Mouse (Mus musculus) central nervous system, embryonic 18 days (tissue): ENCODE measurements around the gene Tcl1b5. TPM values are rescaled to one million over a fixed set of nuclear protein-coding genes. Genes with fewer than 3 reads are reported as not detected.

Experiments
- polyA plus RNA-seq: library from polyadenylated mRNA; depleted of rRNA; stranded (reverse); fragments of >200 nt; gene quantifications from 2 replicates; pipeline ENCODE4 v1.2.3, GENCODE M21; 2012; rRNA removed

The Tcl1b5 gene
- not detected in 2 replicates for polyA plus RNA-seq

GRCm38 (mm10) chr12:105176044-105176443 lies at the start of gene Tcl1b5:
Gene Tcl1b5, plus strand, starts transcription at chr12:105176344.

GRCm38 (mm10) chr12:105145714-105146113 lies 30.4 kb upstream of the Tcl1b5 start, which contains the start of gene Tcl1b2:
Gene Tcl1b2, plus strand, starts transcription at chr12:105146014.

GRCm38 (mm10) chr12:105159390-105159789 lies 16.8 kb upstream of the Tcl1b5 start, which contains the start of gene Tcl1b1:
Gene Tcl1b1, plus strand, starts transcription at chr12:105159690.

GRCm38 (mm10) chr12:105190743-105191142 lies 14.6 kb downstream of the Tcl1b5 start, which contains the start of gene Tcl1b3:
Gene Tcl1b3, plus strand, starts transcription at chr12:105191043.

GRCm38 (mm10) chr12:105201657-105202056 lies 25.5 kb downstream of the Tcl1b5 start, which contains the start of gene Tcl1b4:
Gene Tcl1b4, plus strand, starts transcription at chr12:105201957.

GRCm38 (mm10) chr12:105222601-105223319 lies 46.6 kb downstream of the Tcl1b5 start, which contains the start of gene Tcl1:
Gene Tcl1, minus strand, starts transcription at chr12:105222793.

Other genes starting within 250 kb of the Tcl1b5 start
- gene Syne3, start 166.5 kb upstream of the Tcl1b5 start, polyA plus RNA-seq: 0.40 TPM in 2 replicates
- gene Glrx5, start 143.7 kb upstream of the Tcl1b5 start, polyA plus RNA-seq: 73.7 and 88.8 TPM in 2 replicates
- gene Tcl1b2, start 30.3 kb upstream of the Tcl1b5 start, polyA plus RNA-seq: 0.13 TPM in 1 of 2 replicates, not detected in the other
- not detected in 2 replicates for gene Tcl1b1, start 16.7 kb upstream of the Tcl1b5 start, polyA plus RNA-seq
- gene Tcl1b3, start 14.7 kb downstream of the Tcl1b5 start, polyA plus RNA-seq: not detected in 2 replicates
- not detected in 2 replicates for gene Tcl1b4, start 25.6 kb downstream of the Tcl1b5 start, polyA plus RNA-seq
- not detected in 2 replicates for gene Tcl1, start 46.4 kb downstream of the Tcl1b5 start, polyA plus RNA-seq
- gene Tunar, start 157.5 kb downstream of the Tcl1b5 start, polyA plus RNA-seq: 14.9 and 16.1 TPM in 2 replicates